Mouse (Mus musculus) thymus, adult 2 months (tissue): ENCODE data around the gene Ankrd33.
"Not testable (repeated sequence)": the region's sequence is repeated elsewhere in the genome, so short reads cannot be mapped to it uniquely, and the experiment has no call there.

ENCODE experiments used
- CTCF ChIP-seq: fragments of 200-500 bp; IDR thresholded peaks from 2 replicates; pipeline ENCODE4 v1.5.1; 2012; ENCODE audit warnings: mild to moderate bottlenecking, control low read depth, low read length, moderate library complexity, borderline replicate concordance; ENCODE audit not compliant: control insufficient read depth, poor library complexity, insufficient read depth; ENCODE audit errors: extremely low read depth
- POLR2A ChIP-seq: fragments of 200-500 bp; IDR thresholded peaks from 2 replicates; pipeline ENCODE4 v1.6.1; 2012; ENCODE audit warnings: mild to moderate bottlenecking, low read length, control low read depth, moderate library complexity; ENCODE audit not compliant: control insufficient read depth, poor library complexity, insufficient read depth; ENCODE audit errors: extremely low read depth

- TF ChIP-seq CTCF, POLR2A: not testable (repeated sequence)
Measured at GRCm38 (mm10) chr15:101113778-101114177, 1.8 kb upstream of the Ankrd33 start.
